Mouse (Mus musculus) midbrain, embryonic 15.5 days (tissue): ENCODE measurements around the gene Zzef1. TPM values are rescaled to one million over a fixed set of nuclear protein-coding genes. Genes with fewer than 3 reads are reported as not detected.

ENCODE experiments used
- ATAC-seq: fragments of 200-750 bp; cut with Nextera tagmentation; replicated peaks from 2 replicates; pipeline ENCODE4 v1.8.0; 2017; ENCODE audit warnings: moderate TSS enrichment
- H3K27ac ChIP-seq: fragments of 300-500 bp; sonication (generic); 2 replicates; pipeline ENCODE4 v1.5.1; 2015; ENCODE audit warnings: mild to moderate bottlenecking, inconsistent platforms
- H3K27me3 ChIP-seq: fragments of 300-500 bp; sonication (generic); replicated peaks from 2 replicates; pipeline ENCODE4 v1.6.1; 2015; ENCODE audit warnings: inconsistent platforms
- H3K36me3 ChIP-seq: fragments of 300-500 bp; sonication (generic); replicated peaks from 2 replicates; pipeline ENCODE4 v1.6.1; 2015; ENCODE audit warnings: inconsistent platforms
- H3K4me1 ChIP-seq: fragments of 300-500 bp; sonication (generic); 2 replicates; pipeline ENCODE4 v1.6.1; 2015; ENCODE audit warnings: inconsistent platforms
- H3K4me2 ChIP-seq: fragments of 300-500 bp; sonication (generic); 2 replicates; pipeline ENCODE4 v1.6.1; 2015; ENCODE audit warnings: inconsistent platforms, mild to moderate bottlenecking, moderate library complexity
- H3K4me3 ChIP-seq: fragments of 300-500 bp; sonication (generic); 2 replicates; pipeline ENCODE4 v1.5.1; 2015; ENCODE audit warnings: mild to moderate bottlenecking, inconsistent platforms
- H3K9ac ChIP-seq: fragments of 300-500 bp; sonication (generic); 2 replicates; pipeline ENCODE4 v1.6.1; 2015; ENCODE audit warnings: mild to moderate bottlenecking, inconsistent platforms
- H3K9me3 ChIP-seq: fragments of 300-500 bp; sonication (generic); 2 replicates; pipeline ENCODE4 v1.6.1; 2016; ENCODE audit warnings: inconsistent platforms
- WGBS: fragments of 180-500 bp; shearing (Covaris S2); methylation state at CpG from one replicate; pipeline ENCODE4 v1.1.7; 2015; ENCODE audit warnings: mixed read lengths; 5-methylcytosine and 5-hydroxymethylcytosine counted together
- polyA plus RNA-seq: library from polyadenylated mRNA; unstranded; fragments of >200 nt; fragmentation: Nextera tagmentation; extraction: Ambion mirVana; gene quantifications from 2 replicates; pipeline ENCODE4 v1.2.1, GENCODE M21; 2015

The Zzef1 gene
- polyA plus RNA-seq, 1 experiment from 2014 or later: 15.8 TPM

DNA sequence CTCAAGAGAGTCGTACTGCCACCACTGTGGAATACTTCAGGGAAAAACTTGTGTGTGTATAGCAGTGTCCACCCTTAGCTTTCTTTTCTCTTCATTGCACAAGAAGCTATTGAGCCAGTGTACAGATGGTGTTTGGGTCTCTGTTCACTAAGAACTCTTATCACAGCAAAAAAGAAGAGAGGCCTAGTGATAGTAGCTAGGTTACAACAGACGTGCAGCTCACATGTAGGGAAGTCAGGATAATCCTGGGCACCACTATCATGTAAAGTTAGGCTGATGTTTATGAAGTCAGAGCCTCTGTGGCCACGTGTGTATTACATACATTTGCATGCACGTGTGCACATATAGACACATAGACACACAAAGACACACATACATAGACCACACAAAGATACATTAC, 55.2 kb downstream of the Zzef1 start:
- no peaks in the 10 kb centered on the region for H3K4me1 ChIP-seq
- no peak overlapping the region for H3K27ac ChIP-seq
- no peaks in the 10 kb centered on the region for H3K9me3 ChIP-seq
- 89% methylated on average over 4 of the region's 4 CpGs for WGBS
- H3K36me3 ChIP-seq: peaks cover 39% of the 10 kb centered on the region
- no peak overlapping the region for H3K4me3 ChIP-seq
- no peak for ATAC-seq
- no peak overlapping the region for H3K4me2 ChIP-seq
- no peak overlapping the region for H3K9ac ChIP-seq
- no peaks in the 10 kb centered on the region for H3K27me3 ChIP-seq

DNA sequence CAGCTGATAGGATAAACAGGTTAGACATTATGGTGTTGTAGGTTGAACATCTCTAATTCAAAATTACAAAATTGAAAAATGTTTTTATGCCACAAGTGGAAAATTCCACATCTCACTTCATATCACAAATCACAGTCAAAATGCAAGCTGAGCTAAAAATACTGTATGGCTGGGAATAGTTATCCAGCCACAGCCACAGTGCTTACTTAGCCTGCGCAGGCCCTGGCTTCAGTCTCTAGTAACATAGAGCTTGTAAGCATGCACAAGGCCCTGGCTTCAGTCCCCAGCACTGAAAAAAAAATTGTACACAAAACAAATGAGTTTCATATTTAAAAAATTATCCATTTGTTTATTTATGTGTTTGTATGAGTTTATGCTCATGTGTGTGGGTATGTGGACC, 56.1 kb downstream of the Zzef1 start:
- Histone ChIP-seq H3K27ac (no peak overlapping the region), H3K9me3 (no peaks in the 10 kb centered on the region), H3K4me1 (no peaks in the 10 kb centered on the region), H3K36me3 (peaks cover 41% of the 10 kb centered on the region), H3K4me2 (no peak overlapping the region), H3K27me3 (no peaks in the 10 kb centered on the region), H3K4me3 (no peak overlapping the region), H3K9ac (no peak overlapping the region)
- ATAC-seq: no peak
- 96% methylated on average over 1 of the region's 1 CpGs for WGBS

DNA sequence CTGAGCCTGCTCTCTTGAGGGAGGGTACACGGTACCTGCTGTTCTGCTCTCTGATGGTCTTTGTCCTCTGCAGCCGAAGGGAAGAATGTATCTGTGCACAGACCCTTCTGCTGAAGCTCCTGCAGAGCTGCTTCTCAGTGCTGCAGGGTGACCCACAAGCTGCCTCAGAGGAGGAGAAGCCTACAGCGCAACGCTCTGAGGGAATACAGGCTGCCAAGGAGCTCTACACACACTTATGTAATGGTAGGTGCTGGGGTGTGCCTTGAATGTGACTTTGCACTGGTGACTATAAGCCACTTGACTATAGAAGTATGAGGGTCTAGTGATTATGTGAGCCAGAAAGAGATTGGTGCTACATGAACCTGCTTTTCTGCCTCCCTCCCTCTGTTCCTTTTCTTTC, 57.1 kb downstream of the Zzef1 start:
- no peak overlapping the region for H3K9ac ChIP-seq
- 85% methylated on average over 4 of the region's 4 CpGs for WGBS
- peaks cover 42% of the 10 kb centered on the region for H3K36me3 ChIP-seq
- no peaks in the 10 kb centered on the region for H3K4me1 ChIP-seq
- no peak overlapping the region for H3K4me3 ChIP-seq
- no peak overlapping the region for H3K4me2 ChIP-seq
- H3K27me3 ChIP-seq: no peaks in the 10 kb centered on the region
- no peak overlapping the region for H3K27ac ChIP-seq
- ATAC-seq: no peak
- H3K9me3 ChIP-seq: no peaks in the 10 kb centered on the region

DNA sequence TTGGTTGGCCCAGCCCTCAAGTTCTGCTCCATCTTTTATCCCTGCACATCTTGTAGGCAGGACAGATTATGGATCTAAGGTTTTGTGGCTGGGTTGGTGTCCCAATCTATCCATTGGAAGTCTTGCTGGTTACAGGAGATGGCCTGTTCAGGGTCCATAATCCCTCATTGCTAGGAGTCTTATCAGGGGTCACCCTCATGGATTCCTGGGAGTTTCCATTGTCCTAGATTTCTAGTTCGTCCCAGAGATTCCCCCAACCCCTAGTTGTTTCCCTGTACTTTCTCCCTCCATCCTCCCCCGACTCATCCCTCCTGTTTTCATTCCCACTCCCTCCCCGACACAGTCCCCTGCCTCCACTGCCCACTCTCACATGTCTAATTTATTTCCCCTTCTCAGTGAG, 58.2 kb downstream of the Zzef1 start:
- no peak overlapping the region for H3K4me3 ChIP-seq

DNA sequence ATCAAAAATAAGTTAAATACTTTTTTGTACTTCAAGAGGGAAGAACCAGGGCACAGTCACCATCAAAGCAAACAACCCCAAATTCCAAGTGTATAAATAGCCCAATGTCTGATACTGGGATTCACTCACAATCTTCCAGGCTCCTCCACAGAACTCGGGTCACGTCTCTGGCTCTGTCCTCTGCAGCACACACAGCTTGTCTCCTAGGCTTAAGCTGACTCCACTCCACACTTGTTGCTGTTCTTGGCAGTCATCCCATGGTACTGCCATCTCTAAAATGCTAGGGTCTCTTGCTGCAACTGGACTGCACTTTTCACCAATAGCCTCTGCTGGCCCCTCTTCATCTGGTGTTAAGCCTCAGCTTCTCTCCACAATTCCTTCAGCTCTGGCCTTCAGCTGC, 60.7 kb downstream of the Zzef1 start:
- no peak for ATAC-seq
- 89% methylated on average over 2 of the region's 2 CpGs for WGBS
- Histone ChIP-seq H3K9me3 (no peaks in the 10 kb centered on the region), H3K27me3 (no peaks in the 10 kb centered on the region), H3K36me3 (peaks cover 41% of the 10 kb centered on the region), H3K27ac (no peak overlapping the region), H3K4me2 (no peak overlapping the region), H3K9ac (no peak overlapping the region), H3K4me1 (no peaks in the 10 kb centered on the region), H3K4me3 (no peak overlapping the region)

More for the DNA sequence above, 58.2 kb downstream of the Zzef1 start:
- no peak for ATAC-seq
- no peak overlapping the region for H3K4me2 ChIP-seq
- no peak overlapping the region for H3K9ac ChIP-seq
- peaks cover 40% of the 10 kb centered on the region for H3K36me3 ChIP-seq
- H3K27me3 ChIP-seq: no peaks in the 10 kb centered on the region
- H3K9me3 ChIP-seq: no peaks in the 10 kb centered on the region
- H3K4me1 ChIP-seq: no peaks in the 10 kb centered on the region
- H3K27ac ChIP-seq: no peak overlapping the region
- whole genome bisulfite sequencing: 82% methylated on average over 3 of the region's 3 CpGs

DNA sequence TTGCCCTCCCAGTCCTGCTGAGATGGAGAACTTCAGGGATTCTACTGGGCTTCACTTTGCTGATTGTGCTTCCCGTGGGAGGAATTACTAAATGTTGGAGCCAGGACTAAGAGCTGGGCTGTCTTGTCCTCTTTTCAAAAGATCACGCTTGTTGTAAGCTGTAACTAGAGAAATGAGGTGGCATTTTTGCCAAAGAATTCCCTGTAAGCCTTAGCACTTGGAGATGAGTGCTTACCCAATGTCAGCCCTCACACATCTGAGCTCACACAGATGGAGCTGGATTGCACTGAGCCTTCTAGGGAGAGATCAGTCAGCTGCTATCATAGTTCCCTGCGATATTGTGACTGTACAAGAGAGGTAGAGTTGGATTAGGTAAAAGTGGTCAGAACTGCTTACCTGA, 65.2 kb downstream of the Zzef1 start:
- Histone ChIP-seq H3K36me3 (peaks cover 51% of the 10 kb centered on the region), H3K27me3 (no peaks in the 10 kb centered on the region), H3K4me2 (no peak overlapping the region), H3K4me1 (no peaks in the 10 kb centered on the region), H3K4me3 (no peak overlapping the region), H3K27ac (no peak overlapping the region), H3K9me3 (no peaks in the 10 kb centered on the region), H3K9ac (no peak overlapping the region)
- ATAC-seq: no peak
- WGBS: 94% methylated on average over 3 of the region's 3 CpGs

DNA sequence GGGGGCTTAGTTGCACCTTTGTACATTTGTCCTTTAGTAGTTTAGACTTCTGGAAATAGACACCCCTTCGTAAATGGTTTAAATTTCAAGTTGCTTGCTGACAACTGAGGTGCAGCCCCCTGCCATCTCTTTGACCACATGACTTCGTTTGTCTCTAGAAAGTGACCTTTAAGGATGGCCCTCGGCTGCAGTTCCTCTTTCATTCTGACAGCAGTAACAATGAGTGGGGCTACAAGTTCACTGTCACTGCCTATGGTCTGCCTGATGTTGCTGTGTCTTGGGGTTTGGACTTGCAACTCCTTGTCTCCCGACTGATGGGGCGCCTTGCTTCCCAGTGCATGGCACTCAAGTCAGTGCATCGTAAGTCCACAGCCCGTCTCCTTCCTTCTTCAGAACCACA, 70.4 kb downstream of the Zzef1 start:
- no peaks in the 10 kb centered on the region for H3K27me3 ChIP-seq
- no peak overlapping the region for H3K27ac ChIP-seq
- no peaks in the 10 kb centered on the region for H3K9me3 ChIP-seq
- no peak overlapping the region for H3K9ac ChIP-seq
- no peaks in the 10 kb centered on the region for H3K4me1 ChIP-seq
- 93% methylated on average over 7 of the region's 7 CpGs for WGBS
- no peak overlapping the region for H3K4me2 ChIP-seq
- H3K36me3 ChIP-seq: peaks cover 67% of the 10 kb centered on the region
- no peak overlapping the region for H3K4me3 ChIP-seq
- no peak for ATAC-seq

DNA sequence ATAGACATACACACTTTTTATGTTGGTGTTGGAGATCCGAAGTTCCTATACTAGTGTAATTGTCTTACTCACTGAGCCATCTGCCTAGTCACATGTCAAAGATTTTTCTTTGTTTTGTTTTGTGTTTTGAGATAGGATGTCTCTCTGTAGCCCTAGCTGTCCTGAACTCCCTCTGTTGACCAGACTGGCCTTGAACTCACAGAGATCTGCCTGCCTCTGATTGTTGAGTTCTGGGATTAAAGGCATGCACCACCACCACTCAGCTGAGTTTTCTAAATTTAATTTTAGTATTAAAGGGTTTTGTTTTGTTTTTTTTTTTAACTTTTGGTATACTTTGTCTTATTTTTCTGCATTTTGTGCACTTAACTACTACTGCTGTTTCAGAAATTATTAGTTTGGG, 76.0 kb downstream of the Zzef1 start:
- ATAC-seq: no peak
- H3K27ac ChIP-seq: no peak overlapping the region
- WGBS: 81% methylated on average over 1 of the region's 1 CpGs
- H3K4me3 ChIP-seq: no peak overlapping the region
- no peaks in the 10 kb centered on the region for H3K27me3 ChIP-seq
- H3K4me1 ChIP-seq: no peaks in the 10 kb centered on the region
- H3K9ac ChIP-seq: no peak overlapping the region
- no peaks in the 10 kb centered on the region for H3K9me3 ChIP-seq
- H3K36me3 ChIP-seq: peaks cover 61% of the 10 kb centered on the region
- H3K4me2 ChIP-seq: no peak overlapping the region

DNA sequence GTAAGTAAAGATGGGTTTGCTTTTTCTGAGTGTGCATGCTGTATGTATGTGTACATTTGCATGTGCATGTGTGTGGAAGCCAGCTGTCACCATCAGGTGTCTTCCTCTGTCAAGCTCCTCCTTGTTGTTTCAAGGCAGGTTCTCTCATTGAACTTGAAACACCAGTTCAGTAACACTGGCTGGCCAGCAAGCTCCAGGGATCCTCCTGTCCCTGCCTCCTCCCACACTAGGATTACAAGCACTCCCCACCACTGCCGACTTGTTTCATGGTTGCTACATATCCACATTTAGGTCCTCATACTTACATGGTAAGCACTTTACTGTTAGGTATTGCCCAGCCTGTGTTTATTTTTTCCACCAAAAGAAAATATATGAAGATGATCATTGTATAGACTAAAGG, 96.6 kb downstream of the Zzef1 start:
- H3K4me2 ChIP-seq: no peak overlapping the region
- 80% methylated on average over 1 of the region's 1 CpGs for WGBS
- no peak overlapping the region for H3K4me3 ChIP-seq
- H3K9ac ChIP-seq: no peak overlapping the region
- ATAC-seq: no peak
- no peaks in the 10 kb centered on the region for H3K4me1 ChIP-seq
- no peak overlapping the region for H3K27ac ChIP-seq
- H3K27me3 ChIP-seq: no peaks in the 10 kb centered on the region
- H3K9me3 ChIP-seq: no peaks in the 10 kb centered on the region
- H3K36me3 ChIP-seq: peaks cover 44% of the 10 kb centered on the region

DNA sequence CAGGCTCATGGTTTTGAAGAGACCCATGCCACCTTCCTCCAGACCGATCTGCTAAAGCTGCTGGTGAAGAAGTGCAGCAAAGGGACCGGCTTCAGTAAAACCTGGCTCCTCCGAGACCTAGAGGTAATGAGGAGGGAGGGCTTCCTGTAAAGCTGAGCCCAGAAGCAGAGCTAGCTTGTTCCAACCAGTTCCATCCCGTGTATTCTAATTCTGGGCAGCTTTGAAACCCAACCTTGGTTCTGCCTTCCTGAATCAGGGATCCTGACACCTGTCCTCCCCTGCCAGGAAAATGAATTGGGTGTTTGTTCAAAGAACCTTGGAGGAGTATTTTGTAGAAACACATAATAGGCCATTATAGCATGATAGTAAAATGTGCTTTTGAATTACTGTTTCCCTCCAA, 112.4 kb downstream of the Zzef1 start:
- peaks cover 54% of the 10 kb centered on the region for H3K36me3 ChIP-seq
- H3K9me3 ChIP-seq: no peaks in the 10 kb centered on the region
- no peak overlapping the region for H3K27ac ChIP-seq
- no peaks in the 10 kb centered on the region for H3K4me1 ChIP-seq
- H3K27me3 ChIP-seq: no peaks in the 10 kb centered on the region
- WGBS: 87% methylated on average over 4 of the region's 4 CpGs
- no peak overlapping the region for H3K9ac ChIP-seq
- no peak for ATAC-seq
- no peak overlapping the region for H3K4me3 ChIP-seq
- no peak overlapping the region for H3K4me2 ChIP-seq

DNA sequence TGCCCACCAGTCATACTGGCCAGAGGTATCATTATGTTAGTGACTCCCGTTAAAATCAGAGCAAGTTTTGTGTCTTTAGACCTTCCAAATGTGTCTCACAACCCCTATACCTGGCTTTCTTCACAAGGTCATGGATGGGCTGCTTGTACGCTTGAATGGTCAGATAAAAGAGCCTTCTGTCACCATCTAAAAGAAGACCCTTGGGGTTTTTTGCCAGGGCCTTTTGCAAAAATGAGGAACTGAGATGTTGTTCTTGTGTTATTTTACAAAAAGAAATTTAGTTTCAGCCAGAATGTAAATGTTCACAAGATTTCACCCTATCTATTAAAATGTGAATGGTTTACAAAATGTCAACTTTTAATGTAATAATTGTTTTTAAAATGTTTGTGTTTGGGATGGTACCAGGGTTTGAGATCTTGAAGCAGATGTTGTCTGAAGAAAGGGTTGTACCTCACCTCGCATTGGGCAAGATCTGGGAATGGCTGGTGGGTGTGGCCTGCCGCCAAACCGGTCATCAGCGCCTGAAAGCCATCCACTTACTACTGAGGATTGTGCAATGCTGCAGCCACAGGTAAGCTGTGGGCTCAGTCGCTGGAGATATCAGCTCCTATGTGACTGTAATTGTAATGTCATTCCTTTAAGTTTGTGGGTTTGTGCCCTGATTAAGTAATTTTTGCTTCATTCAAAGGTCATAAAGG, 121.4 kb downstream of the Zzef1 start:
- 90% methylated on average over 7 of the region's 7 CpGs for WGBS
- Histone ChIP-seq H3K27me3 (no peaks in the 10 kb centered on the region), H3K9ac (no peak overlapping the region), H3K4me1 (no peaks in the 10 kb centered on the region), H3K4me2 (no peak overlapping the region), H3K4me3 (no peak overlapping the region), H3K36me3 (peaks cover 65% of the 10 kb centered on the region), H3K9me3 (no peaks in the 10 kb centered on the region), H3K27ac (no peak overlapping the region)
- ATAC-seq: no peak

DNA sequence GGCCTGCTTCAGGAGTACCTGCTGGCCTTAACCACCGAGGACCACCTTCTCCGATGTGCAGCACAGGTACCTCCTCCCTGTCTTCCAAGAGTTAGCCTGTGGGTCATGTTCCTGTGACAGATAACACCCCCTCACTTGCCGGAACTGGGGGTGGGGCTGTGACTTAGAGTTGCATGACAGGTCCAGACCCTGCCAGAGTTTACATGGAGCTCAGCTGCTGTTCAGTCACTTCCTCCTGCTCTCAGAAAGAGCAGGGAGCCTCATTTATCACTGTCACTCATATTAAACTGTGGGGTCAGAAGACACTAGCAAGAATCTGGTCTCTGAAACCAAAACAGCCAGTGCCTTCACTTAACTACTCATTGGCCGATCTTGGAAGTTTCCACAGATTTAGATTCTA, 127.1 kb downstream of the Zzef1 start:
- 0 out of 2 replicates have a peak, but pooled peaks cover 4% of the 10 kb centered on the region for H3K4me1 ChIP-seq
- peaks cover 23% of the 10 kb centered on the region for H3K36me3 ChIP-seq
- WGBS: 92% methylated on average over 4 of the region's 4 CpGs
- H3K4me3 ChIP-seq: no peak overlapping the region
- H3K27ac ChIP-seq: no peak overlapping the region
- H3K9me3 ChIP-seq: no peaks in the 10 kb centered on the region
- H3K9ac ChIP-seq: no peak overlapping the region
- no peak for ATAC-seq
- H3K4me2 ChIP-seq: no peak overlapping the region
- no peaks in the 10 kb centered on the region for H3K27me3 ChIP-seq

DNA sequence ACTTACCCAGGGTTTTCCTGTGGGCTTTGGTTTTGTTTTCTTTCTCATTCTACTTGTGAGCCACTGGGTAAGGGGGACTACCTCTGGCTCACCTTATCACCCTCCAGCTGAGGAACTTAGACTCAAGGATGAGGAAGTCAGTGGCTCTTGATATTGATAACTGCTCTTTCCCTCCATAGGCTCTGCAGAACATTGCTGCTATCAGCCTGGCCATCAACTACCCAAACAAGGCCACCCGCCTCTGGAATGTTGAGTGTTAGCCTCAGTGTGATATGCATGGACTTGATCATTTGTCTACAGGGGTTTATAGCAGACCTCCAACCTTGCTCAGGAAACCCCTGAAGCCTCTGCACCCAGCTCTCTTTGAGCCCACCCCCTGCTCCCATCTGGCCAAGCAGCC, 128.4 kb downstream of the Zzef1 start:
- no peaks in the 10 kb centered on the region for H3K27me3 ChIP-seq
- WGBS: 95% methylated on average over 1 of the region's 1 CpGs
- H3K27ac ChIP-seq: no peak overlapping the region
- H3K9me3 ChIP-seq: no peaks in the 10 kb centered on the region
- no peak for ATAC-seq
- H3K9ac ChIP-seq: no peak overlapping the region
- 0 out of 2 replicates have a peak, but pooled peaks cover 4% of the 10 kb centered on the region for H3K4me1 ChIP-seq
- no peak overlapping the region for H3K4me3 ChIP-seq
- no peak overlapping the region for H3K4me2 ChIP-seq
- H3K36me3 ChIP-seq: peaks cover 16% of the 10 kb centered on the region; the same call in 1 of the 2 replicates
